Mouse (Mus musculus) stomach, postnatal 0 days (tissue): Measurements from ENCODE around the gene Pxn.

Source experiments
- CTCF ChIP-seq: IDR thresholded peaks from 2 replicates; pipeline ENCODE4 v1.5.1; 2016; ENCODE audit warnings: antibody characterized with exemption, low read depth, mild to moderate bottlenecking, moderate library complexity
- EP300 ChIP-seq: optimal IDR thresholded peaks from 2 replicates; pipeline ENCODE3; 2016; ENCODE audit warnings: antibody characterized with exemption

DNA sequence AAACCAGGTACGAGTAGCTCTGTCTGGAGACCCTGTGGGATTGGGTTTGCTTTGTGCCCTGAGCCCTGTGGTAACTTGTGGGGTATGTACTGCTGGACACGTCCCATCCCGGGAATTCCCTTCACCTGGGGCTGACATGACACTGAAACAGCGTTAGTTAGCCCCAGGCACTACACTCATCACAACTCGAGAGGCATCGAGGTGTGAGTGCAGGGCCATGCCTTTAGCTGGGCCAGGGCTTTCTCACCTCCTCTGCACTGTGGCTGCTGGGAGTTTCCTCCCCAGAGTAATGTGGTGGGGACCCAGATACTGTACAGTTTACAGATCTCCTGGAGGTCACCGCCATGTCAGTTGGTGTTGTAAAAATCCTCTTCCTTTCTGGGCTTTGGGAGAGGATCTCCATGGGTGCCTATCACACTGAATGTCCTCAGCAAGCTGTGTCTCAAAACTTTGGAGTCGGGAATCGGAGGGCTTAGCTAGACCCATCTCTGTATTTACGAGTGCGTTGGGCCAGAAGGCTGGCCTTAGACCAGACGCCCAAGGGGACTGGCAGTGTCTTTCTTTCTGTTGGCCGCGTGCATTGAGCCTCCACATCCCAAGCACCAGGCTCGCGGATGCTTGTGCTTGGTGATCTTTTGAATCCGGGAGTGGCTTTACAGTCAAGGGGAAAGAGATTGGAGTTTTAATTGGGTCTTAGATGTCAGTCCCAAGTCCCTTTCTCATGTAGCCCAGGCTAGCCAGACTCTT is 20.2 kb downstream of the Pxn start:
- no peak for TF ChIP-seq CTCF
- TF ChIP-seq EP300, result no peak
